Mouse (Mus musculus): Measurements from ENCODE around the gene Grik4.

The Grik4 gene

DNA sequence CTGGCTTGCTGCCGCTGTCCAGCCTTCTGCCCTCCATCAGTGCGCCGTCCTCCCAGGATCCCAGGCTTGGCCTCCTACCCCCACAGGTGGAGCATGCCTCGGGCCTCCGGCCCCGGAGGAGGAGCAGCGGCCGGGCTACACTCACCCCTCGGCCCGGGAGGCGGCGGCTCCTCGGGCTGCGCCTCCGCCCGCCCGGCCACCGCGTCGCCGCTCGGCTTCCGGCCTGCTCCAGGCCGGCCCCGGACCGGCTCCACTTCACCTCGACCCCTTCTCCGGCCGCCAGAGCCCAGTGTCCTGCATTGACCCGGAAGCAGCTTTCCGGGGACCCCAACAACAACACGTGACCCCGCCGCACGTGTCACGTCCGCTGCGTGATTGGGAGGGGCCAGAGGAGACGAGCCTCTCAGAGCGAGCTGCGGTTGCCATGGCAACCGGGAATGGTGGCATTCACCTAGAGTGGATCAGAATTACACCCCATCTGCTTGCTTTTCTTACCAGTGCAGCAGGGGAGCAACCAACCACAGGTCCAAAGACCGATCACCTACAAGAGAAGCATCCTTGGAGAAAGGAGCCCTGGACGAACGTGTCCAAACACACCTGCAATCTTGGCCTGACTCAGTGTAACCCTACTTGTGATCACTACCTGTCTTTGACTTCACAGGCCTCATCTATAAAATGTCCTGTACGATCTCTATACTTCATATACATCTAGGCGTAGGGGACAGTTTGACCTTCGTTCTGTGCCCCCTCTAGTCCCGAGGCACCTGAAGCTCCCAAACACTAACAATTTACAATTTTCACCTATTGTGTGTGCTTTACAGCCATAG is 472.2 kb downstream of the Grik4 start:
- in situ Hi-C loops (cut with MboI; ENCODE audit: unreplicated experiment in 2 of 2): loop anchor here (10.0 to 25.0 kb wide), 2 partner anchors 633 to 640 kb away; partner anchors contain the start of genes Arhgef12 (in 2 of the 2) and Tmem136 (in 1 of the 2)

DNA sequence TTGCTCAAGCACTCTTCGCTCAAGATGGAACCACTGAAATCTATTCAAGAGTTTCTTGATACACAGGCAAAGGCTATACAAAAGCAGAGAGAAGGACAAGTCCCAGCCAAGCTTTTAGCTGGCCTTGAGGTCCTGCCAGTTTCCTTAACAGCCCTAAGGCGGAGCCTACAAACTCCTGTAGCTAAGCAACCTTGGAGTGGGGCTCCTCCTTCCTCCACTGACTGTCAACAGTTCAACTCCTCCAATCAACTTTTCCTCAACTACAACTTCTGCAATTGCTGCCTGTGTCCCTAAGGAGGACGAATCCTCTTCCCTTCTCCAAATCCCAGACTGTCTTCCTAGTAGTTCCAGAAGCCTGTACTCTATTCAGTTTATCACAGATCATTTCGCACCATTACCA is 473.1 kb downstream of the Grik4 start:
- in situ Hi-C loops (cut with MboI; ENCODE audit: unreplicated experiment in 2 of 2): loop anchor here (10.0 to 25.0 kb wide), 2 partner anchors 634 to 641 kb away; partner anchors contain the start of genes Arhgef12 (in 2 of the 2) and Tmem136 (in 1 of the 2)

DNA sequence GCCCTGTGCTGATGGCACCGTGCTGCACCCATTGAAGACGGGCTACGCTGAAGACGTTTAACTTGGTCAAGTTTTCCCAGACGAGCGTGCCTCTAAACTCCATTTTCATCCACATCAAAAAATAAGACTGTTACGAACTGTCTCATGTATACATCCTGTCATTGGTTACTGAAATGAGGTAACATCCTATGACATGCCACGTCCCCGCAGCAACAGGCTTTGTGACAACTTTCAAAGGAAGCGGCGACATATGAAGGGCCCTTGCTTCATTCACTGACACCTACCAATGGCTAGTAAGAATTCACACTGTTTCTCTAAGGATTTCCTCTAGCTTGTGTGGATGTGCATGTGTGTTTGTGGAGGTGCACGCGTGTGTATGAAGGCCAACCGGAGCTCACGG is 475.0 kb downstream of the Grik4 start:
- in situ Hi-C loops (cut with MboI; ENCODE audit: unreplicated experiment in 2 of 2): loop anchor here (10.0 to 25.0 kb wide), 2 partner anchors 205 to 643 kb away; partner anchors contain the start of genes Sc5d (in 2 of the 2), Arhgef12 (in 1 of the 2) and Tmem136 (in 1 of the 2)

DNA sequence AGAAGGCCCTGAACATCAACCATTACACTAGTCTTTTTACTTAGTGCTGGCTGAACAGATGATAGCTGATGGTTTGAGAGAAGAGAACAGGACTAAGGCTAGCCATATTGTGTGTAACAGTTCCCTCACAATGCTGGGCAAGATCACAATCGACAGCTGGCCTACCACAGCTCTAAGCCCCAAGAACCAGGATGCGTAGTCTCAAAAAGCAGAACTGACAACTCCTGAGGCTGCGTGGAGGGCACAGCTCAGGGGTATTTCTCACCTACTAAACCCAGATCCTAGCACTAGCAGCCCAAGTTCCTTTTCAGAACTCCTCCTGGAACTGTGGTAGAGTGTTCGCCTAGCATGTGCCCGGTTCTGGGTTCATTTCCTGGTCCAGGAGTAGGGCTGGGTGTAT is 475.9 kb downstream of the Grik4 start:
- in situ Hi-C loops (cut with MboI; ENCODE audit: unreplicated experiment in 2 of 2): loop anchor here (10.0 to 25.0 kb wide), 2 partner anchors 204 to 644 kb away; partner anchors contain the start of genes Sc5d (in 2 of the 2), Arhgef12 (in 1 of the 2) and Tmem136 (in 1 of the 2)
